Mouse (Mus musculus): ENCODE data around the gene Guca2b.
A peak's percentile ranks its signal among the peaks of the same experiment; 100 is the strongest.
"Not testable (repeated sequence)": the region's sequence is repeated elsewhere in the genome, so short reads cannot be mapped to it uniquely, and the experiment has no call there.

The Guca2b gene

GRCm38 (mm10) chr4:119642666-119643065 is 16.1 kb downstream of the Guca2b start:
- no peak for DNase-seq

- DNase-seq: no peak
These were observed 20.1 kb downstream of the Guca2b start for GRCm38 (mm10) chr4:119638656-119639055.

GRCm38 (mm10) chr4:119637946-119638345 is 20.8 kb downstream of the Guca2b start:
- no peak for DNase-seq

GRCm38 (mm10) chr4:119637176-119637845 is 21.4 kb downstream of the Guca2b start, which contains the start of gene Guca2a:
Guca2a (plus strand) TSS chr4:119637704.
- DNase-seq: no peak

- no peak for DNase-seq
These were observed 22.0 kb downstream of the Guca2b start for GRCm38 (mm10) chr4:119636731-119637130.

GRCm38 (mm10) chr4:119635686-119636085 is 23.1 kb downstream of the Guca2b start:
- no peak for DNase-seq

GRCm38 (mm10) chr4:119634908-119635660 is 23.7 kb downstream of the Guca2b start:
- no peak for DNase-seq

GRCm38 (mm10) chr4:119633948-119634347 is 24.8 kb downstream of the Guca2b start:
- DNase-seq: no peak

- DNase-seq: no peak
These were observed 25.4 kb downstream of the Guca2b start for GRCm38 (mm10) chr4:119633342-119633741.

GRCm38 (mm10) chr4:119632721-119633120 is 26.0 kb downstream of the Guca2b start:
- no peak for DNase-seq

GRCm38 (mm10) chr4:119631115-119631919 is 27.4 kb downstream of the Guca2b start:
- peak; percentile 49 to 76 for DNase-seq

GRCm38 (mm10) chr4:119628363-119628762 is 30.4 kb downstream of the Guca2b start:
- DNase-seq: not testable (repeated sequence)

GRCm38 (mm10) chr4:119627317-119627716 is 31.4 kb downstream of the Guca2b start:
- no peak for DNase-seq

- no peak for DNase-seq
These were observed 31.9 kb downstream of the Guca2b start for GRCm38 (mm10) chr4:119626876-119627275.

GRCm38 (mm10) chr4:119626081-119626645 is 32.6 kb downstream of the Guca2b start:
- DNase-seq: no peak

- DNase-seq: no peak
These were observed 44.0 kb downstream of the Guca2b start for GRCm38 (mm10) chr4:119614724-119615123.

GRCm38 (mm10) chr4:119614078-119614477 is 44.7 kb downstream of the Guca2b start:
- DNase-seq: no peak

GRCm38 (mm10) chr4:119609488-119609887 is 49.3 kb downstream of the Guca2b start:
- no peak for DNase-seq

Data from kidney, postnatal 36 days (tissue).